Mouse (Mus musculus) cerebellum, adult 2 months (tissue): Measurements from ENCODE around the gene Itgb2.

Experiments
- CTCF ChIP-seq: fragments of 200-500 bp; IDR thresholded peaks from 2 replicates; pipeline ENCODE4 v1.5.1; 2011; ENCODE audit warnings: low read depth, mild to moderate bottlenecking, control low read depth, low read length, moderate library complexity, borderline replicate concordance; ENCODE audit not compliant: insufficient read depth
- POLR2A ChIP-seq: fragments of 200-500 bp; IDR thresholded peaks from 2 replicates; pipeline ENCODE4 v1.6.1; 2011; ENCODE audit warnings: low read length, control low read depth, borderline replicate concordance; ENCODE audit not compliant: insufficient read depth

- TF ChIP-seq POLR2A: no peak
- no peak for TF ChIP-seq CTCF
Observed at GRCm38 (mm10) chr10:77506526-77506925, 23.5 kb upstream of the Itgb2 start.
